Mouse (Mus musculus) brown adipose tissue, adult 24 weeks (tissue): ENCODE measurements at regions not wholly inside any gene's neighbourhood (a gene's known extent, or its start where the extent isn't known, plus 50 kb on each side); places are given as distances from the start of the nearest gene placed in this dataset.

Source experiments
- H3K27ac ChIP-seq: fragments of 200-500 bp; replicated peaks from 2 replicates; pipeline ENCODE4 v1.5.1; 2012; ENCODE audit warnings: low read depth, mild to moderate bottlenecking, low read length
- H3K4me1 ChIP-seq: fragments of 200-500 bp; 2 replicates; pipeline ENCODE4 v1.6.1; 2012; ENCODE audit warnings: low read length, mixed read lengths; ENCODE audit not compliant: control insufficient read depth, insufficient read depth, insufficient read length
- H3K4me3 ChIP-seq: fragments of 200-500 bp; 2 replicates; pipeline ENCODE4 v1.5.1; 2012; ENCODE audit warnings: low read depth, mild to moderate bottlenecking, low read length, moderate library complexity; ENCODE audit not compliant: insufficient read depth

- Histone ChIP-seq H3K4me1 (no peaks in the 10 kb centered on the region), H3K4me3 (no peak overlapping the region), H3K27ac (no peak overlapping the region)
Measured at GRCm38 (mm10) chr10:45009676-45010075, 57.3 kb upstream of the Prep start.

- Histone ChIP-seq H3K4me3 (no peak overlapping the region), H3K4me1 (no peaks in the 10 kb centered on the region), H3K27ac (no peak overlapping the region)
Measured at GRCm38 (mm10) chr10:45009235-45009634, 57.8 kb upstream of the Prep start.

GRCm38 (mm10) chr10:45004037-45004653, 62.9 kb upstream of the Prep start:
- Histone ChIP-seq H3K27ac (no peak overlapping the region), H3K4me3 (no peak overlapping the region), H3K4me1 (0 out of 2 replicates have a peak, but pooled peaks cover 4% of the 10 kb centered on the region)

GRCm38 (mm10) chr10:45003344-45003681, 63.7 kb upstream of the Prep start:
- H3K4me3 ChIP-seq, result no peak overlapping the region
- no peak overlapping the region for H3K27ac ChIP-seq
- H3K4me1 ChIP-seq, result 0 out of 2 replicates have a peak, but pooled peaks cover 4% of the 10 kb centered on the region

- H3K4me1 ChIP-seq, result 0 out of 2 replicates have a peak, but pooled peaks cover 4% of the 10 kb centered on the region
- no peak overlapping the region for H3K27ac ChIP-seq
- H3K4me3 ChIP-seq, result no peak overlapping the region
Measured at GRCm38 (mm10) chr10:45002637-45003343, 64.2 kb upstream of the Prep start.

GRCm38 (mm10) chr10:45000873-45001859, 65.8 kb upstream of the Prep start:
- peak overlapping the region; percentile 49 for H3K4me3 ChIP-seq
- H3K27ac ChIP-seq, result no peak overlapping the region
- H3K4me1 ChIP-seq, result 0 out of 2 replicates have a peak, but pooled peaks cover 6% of the 10 kb centered on the region

- Histone ChIP-seq H3K4me3 (peak overlapping the region; percentile 49), H3K4me1 (0 out of 2 replicates have a peak, but pooled peaks cover 6% of the 10 kb centered on the region), H3K27ac (no peak overlapping the region)
Measured at GRCm38 (mm10) chr10:45000027-45000840, 66.8 kb upstream of the Prep start.

GRCm38 (mm10) chr10:44997906-44998289, 69.1 kb upstream of the Prep start:
- Histone ChIP-seq H3K4me1 (0 out of 2 replicates have a peak, but pooled peaks cover 4% of the 10 kb centered on the region), H3K4me3 (no peak overlapping the region), H3K27ac (no peak overlapping the region)

- H3K4me1 ChIP-seq, result 0 out of 2 replicates have a peak, but pooled peaks cover 4% of the 10 kb centered on the region
- no peak overlapping the region for H3K27ac ChIP-seq
- 0 out of 2 replicates have a peak overlapping the region, but pooled peaks have one; percentile 14 for H3K4me3 ChIP-seq
Measured at GRCm38 (mm10) chr10:44997184-44997905, 69.7 kb upstream of the Prep start.

GRCm38 (mm10) chr10:44995756-44996155, 71.2 kb upstream of the Prep start:
- Histone ChIP-seq H3K4me1 (0 out of 2 replicates have a peak, but pooled peaks cover 4% of the 10 kb centered on the region), H3K4me3 (no peak overlapping the region)

GRCm38 (mm10) chr10:44994385-44995281, 72.4 kb upstream of the Prep start:
- Histone ChIP-seq H3K4me3 (no peak overlapping the region), H3K27ac (no peak overlapping the region), H3K4me1 (0 out of 2 replicates have a peak, but pooled peaks cover 4% of the 10 kb centered on the region)

More at GRCm38 (mm10) chr10:44995756-44996155, 71.2 kb upstream of the Prep start:
- no peak overlapping the region for H3K27ac ChIP-seq

GRCm38 (mm10) chr10:44993470-44994260, 73.3 kb upstream of the Prep start:
- Histone ChIP-seq H3K4me3 (no peak overlapping the region), H3K4me1 (0 out of 2 replicates have a peak, but pooled peaks cover 4% of the 10 kb centered on the region), H3K27ac (no peak overlapping the region)
